Mouse (Mus musculus) CD4-positive, CD25-positive, alpha-beta regulatory T cell, adult 2 months (primary cell): Measurements from ENCODE around the gene Rgl3.

Source experiments
- DNase-seq: peaks from one replicate; pipeline ENCODE4 v3.0.0-alpha.2; 2012; ENCODE audit warnings: low read depth, low spot score

Rgl3 gene

GRCm38 (mm10) chr9:21989230-21990110, at the start of gene Rgl3:
TSS of gene Rgl3 (minus strand) at chr9:21989446.
- no peak for DNase-seq

GRCm38 (mm10) chr9:22037826-22038225, 48.6 kb upstream of the Rgl3 start:
- DNase-seq, result no peak

- no peak for DNase-seq
Observed at GRCm38 (mm10) chr9:22035300-22036044, 46.2 kb upstream of the Rgl3 start.

GRCm38 (mm10) chr9:22030386-22030785, 41.1 kb upstream of the Rgl3 start:
- DNase-seq, result no peak

- no peak for DNase-seq
Observed at GRCm38 (mm10) chr9:22028467-22028866, 39.2 kb upstream of the Rgl3 start.

GRCm38 (mm10) chr9:22024592-22024991, 35.3 kb upstream of the Rgl3 start:
- no peak for DNase-seq

- DNase-seq, result no peak
Observed at GRCm38 (mm10) chr9:22017208-22017825, 28.1 kb upstream of the Rgl3 start.

- DNase-seq, result no peak
Observed at GRCm38 (mm10) chr9:22016245-22016644, 27.0 kb upstream of the Rgl3 start.

- DNase-seq, result no peak
Observed at GRCm38 (mm10) chr9:22012731-22013130, 23.5 kb upstream of the Rgl3 start.

GRCm38 (mm10) chr9:22011055-22011454, 21.8 kb upstream of the Rgl3 start:
- DNase-seq, result no peak

GRCm38 (mm10) chr9:22004546-22004945, 15.3 kb upstream of the Rgl3 start:
- no peak for DNase-seq

- peak; percentile 69 for DNase-seq
Observed at GRCm38 (mm10) chr9:22003163-22003554, 13.9 kb upstream of the Rgl3 start.

GRCm38 (mm10) chr9:22002194-22003162, 13.2 kb upstream of the Rgl3 start, which contains the start of the genes Ccdc151 and Prkcsh:
TSS of gene Ccdc151 (minus strand) at chr9:22002634.
TSS of gene Prkcsh (plus strand) at chr9:22002806.
- peak; percentile 100 for DNase-seq

GRCm38 (mm10) chr9:22001633-22002032, 12.4 kb upstream of the Rgl3 start:
- DNase-seq, result no peak

GRCm38 (mm10) chr9:22000296-22000695, 11.1 kb upstream of the Rgl3 start:
- no peak for DNase-seq

GRCm38 (mm10) chr9:21996178-21996867, 7.1 kb upstream of the Rgl3 start:
- no peak for DNase-seq

- DNase-seq, result no peak
Observed at GRCm38 (mm10) chr9:21992227-21992626, 3.0 kb upstream of the Rgl3 start.

GRCm38 (mm10) chr9:21988421-21989101, 685 bp downstream of the Rgl3 start:
- no peak for DNase-seq

- no peak for DNase-seq
Observed at GRCm38 (mm10) chr9:21987592-21988342, 1.5 kb downstream of the Rgl3 start.
